Mouse (Mus musculus): ENCODE results near the gene Cd47. TPM values are rescaled to one million over a fixed set of nuclear protein-coding genes. Genes with fewer than 3 reads are reported as not detected.

Gene Cd47
- total RNA-seq, 2 experiments from 2014 or later: 79.4 to 84.7 TPM

- no peak for DNase-seq
These were observed 66.3 kb downstream of the Cd47 start for GRCm38 (mm10) chr16:49866617-49867016.

GRCm38 (mm10) chr16:49868278-49868677, 67.9 kb downstream of the Cd47 start:
- DNase-seq: no peak

DNA sequence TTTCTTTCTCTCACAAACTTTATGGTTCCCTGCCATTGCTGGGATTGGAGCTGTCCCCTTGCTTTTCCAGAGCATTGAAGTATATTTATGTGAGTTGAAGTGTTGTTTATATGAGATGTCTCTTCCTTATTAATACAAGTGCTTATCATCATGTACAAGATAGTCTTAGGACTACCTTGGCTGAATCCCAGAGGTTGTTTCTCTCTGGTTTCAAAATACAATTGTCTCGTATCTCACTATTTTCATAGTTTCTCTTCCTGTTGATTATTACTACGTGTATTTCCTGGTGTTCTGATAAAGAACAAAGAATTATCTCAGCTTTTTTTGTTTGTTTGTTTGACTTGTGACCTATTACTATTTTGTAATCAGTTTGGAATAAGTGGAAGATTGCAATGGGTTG, 73.6 kb downstream of the Cd47 start:
- DNase-seq: no peak

GRCm38 (mm10) chr16:49874546-49874945, 74.2 kb downstream of the Cd47 start:
- DNase-seq: no peak

- no peak for DNase-seq
These were observed 76.1 kb downstream of the Cd47 start for GRCm38 (mm10) chr16:49876291-49877030.

DNA sequence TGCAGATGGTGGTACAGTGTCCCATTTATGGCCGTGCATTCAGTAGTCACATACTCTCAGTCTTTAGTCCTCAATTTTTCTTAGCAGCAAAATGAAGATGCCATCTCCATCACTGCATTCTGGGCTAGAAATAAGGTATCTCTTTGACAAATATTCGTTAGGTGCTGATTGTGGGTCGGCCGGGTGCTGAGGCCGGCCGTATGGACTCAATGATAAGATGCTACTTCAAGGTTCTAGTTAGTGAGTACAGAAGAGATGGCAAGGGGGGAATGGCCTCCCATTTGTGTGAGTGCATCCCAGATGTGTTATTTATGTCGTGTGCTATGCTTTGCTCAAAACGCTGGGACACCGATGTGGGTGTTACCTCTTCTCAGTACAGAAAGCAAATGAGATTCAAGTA, 76.9 kb downstream of the Cd47 start:
- no peak for DNase-seq

DNA sequence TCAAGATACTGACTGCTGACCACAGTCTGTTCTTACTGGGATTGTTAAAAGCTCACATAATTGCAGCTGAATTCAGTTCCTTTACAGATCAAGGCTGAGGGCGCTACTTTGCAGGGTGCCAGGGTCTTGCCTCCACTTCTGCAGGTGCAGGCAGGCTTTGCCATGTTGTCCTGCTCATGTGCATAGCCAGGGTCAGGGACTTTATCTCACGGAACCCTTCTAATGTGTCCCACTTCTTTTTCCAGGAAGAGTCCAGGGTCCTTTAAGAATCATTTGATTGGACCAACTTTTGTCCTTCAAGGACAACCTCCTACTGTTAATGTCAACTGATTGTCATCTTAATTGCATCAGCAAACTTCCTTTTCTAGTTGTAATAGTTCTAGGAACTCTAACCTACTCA, 77.7 kb downstream of the Cd47 start:
- no peak for DNase-seq

DNA sequence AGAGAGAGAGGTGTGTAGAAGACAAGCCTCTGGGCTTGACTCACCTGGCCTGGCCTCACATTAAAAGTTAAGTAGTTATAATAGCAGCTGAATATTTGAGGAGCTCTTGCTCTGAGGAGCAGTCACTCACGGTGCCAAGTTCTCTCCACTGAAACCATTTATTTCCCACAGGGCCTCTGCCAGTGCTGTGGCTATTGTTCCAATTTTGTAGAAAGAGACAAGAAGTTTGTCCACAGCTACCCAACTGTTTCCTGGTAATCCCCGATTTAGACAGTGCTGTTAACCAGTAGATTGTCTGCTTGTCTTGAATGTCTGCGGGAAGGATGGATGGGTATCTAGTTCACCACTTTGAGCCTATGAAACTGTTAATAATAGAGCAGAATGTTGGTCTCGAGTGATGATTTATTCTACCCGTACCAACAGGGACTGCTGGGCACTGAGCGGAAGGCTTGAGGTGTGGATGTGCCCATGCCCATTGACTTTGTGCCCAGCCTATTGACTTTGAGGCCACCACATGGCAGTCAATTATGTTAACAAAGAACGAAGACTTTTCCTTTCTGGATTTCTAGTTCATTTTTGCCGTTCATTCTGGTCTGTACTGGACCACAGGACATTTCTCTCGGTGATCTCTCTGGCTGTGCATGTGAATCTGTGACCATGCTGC, 86.2 kb downstream of the Cd47 start:
- no peak for DNase-seq

- no peak for DNase-seq
These were observed 87.0 kb downstream of the Cd47 start for GRCm38 (mm10) chr16:49887290-49887689.

DNA sequence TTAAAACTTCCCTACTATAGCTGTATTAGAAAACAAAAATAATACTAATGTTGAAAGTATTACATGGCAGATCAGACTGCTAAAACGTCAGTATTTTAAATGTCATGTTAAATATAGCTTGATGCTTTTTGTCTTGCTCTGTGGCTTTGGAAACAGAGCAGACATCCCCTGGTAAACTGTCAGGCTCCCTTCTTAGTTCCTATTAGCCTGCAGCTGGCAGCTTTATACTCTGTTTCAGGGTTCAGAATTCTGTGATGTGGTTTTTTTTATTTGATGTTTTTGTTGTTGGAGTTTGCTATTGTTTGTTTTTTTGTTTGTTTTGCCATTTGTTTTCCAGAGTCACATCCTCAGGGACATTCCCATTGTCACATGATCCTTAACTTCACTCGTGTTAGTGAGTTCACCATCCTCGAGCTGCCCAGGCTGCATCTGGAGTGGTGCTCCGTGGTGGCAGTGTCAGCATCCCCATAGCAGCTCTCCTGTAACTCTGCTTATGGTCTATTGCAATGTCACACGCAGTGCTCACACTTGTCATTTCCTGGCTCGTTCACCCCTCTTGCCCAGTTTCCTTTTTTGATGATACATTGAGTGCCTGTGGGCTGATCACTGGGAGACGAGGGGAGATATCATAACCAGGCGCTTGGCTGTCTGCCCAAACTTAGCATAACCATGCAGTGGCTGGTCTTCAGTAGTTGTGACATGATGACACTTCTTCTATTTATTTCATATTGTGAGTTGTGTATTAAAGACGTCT, 87.7 kb downstream of the Cd47 start:
- peak; percentile 61 to 70 for DNase-seq

GRCm38 (mm10) chr16:49889031-49889655, 88.8 kb downstream of the Cd47 start:
- no peak for DNase-seq

GRCm38 (mm10) chr16:49892252-49892651, 91.9 kb downstream of the Cd47 start:
- no peak for DNase-seq

GRCm38 (mm10) chr16:49892945-49893344, 92.6 kb downstream of the Cd47 start:
- no peak for DNase-seq

GRCm38 (mm10) chr16:49894624-49895023, 94.3 kb downstream of the Cd47 start:
- DNase-seq: no peak

GRCm38 (mm10) chr16:49896132-49896531, 95.8 kb downstream of the Cd47 start:
- DNase-seq: no peak

DNA sequence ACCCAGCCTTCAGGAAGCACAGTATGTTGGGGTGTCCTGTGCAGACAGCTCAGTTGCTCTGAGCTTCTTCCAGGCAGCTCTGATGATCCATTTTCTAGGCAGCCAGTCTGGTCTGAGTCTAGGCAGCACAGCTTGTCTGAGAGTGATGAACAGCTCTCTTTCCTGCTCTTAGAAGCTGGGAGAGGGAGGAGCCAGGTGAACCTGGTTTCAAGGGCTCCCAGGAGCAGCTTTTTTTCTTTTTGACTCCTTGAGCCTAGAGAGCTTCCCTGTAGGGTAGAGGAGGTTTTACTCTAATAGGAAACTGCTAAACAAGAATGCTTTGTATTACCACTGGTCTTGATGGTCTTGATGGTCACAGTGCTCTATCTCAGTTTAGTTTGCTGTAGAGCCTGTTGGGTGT, 101.1 kb downstream of the Cd47 start:
- no peak for DNase-seq

DNA sequence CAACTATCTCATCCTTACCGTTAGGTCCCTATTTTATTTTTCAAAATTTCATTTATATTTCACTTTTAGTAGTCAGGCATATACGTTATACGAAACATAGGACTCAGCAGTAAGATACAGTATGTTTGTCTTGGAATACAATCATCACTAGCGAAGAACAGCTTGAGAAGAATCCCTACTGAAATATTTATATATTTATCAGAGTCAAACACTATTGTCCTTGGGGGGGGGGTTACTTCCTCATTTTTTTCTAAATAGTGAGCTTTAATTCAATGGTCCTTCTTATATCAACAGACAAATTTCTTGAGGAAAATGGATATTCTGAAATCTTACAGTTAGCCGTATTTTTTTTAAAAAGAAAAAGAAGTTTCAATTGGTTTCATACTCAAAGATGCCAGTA, 101.8 kb downstream of the Cd47 start:
- DNase-seq: no peak

- peak in 1 of 2 experiments; percentile 25 for DNase-seq
These were observed 104.1 kb downstream of the Cd47 start for GRCm38 (mm10) chr16:49904248-49904930.

GRCm38 (mm10) chr16:49905041-49905440, 104.7 kb downstream of the Cd47 start:
- DNase-seq: peak in 1 of 2 experiments; percentile 19

- DNase-seq: peak; percentile 36 to 45
These were observed 105.3 kb downstream of the Cd47 start for GRCm38 (mm10) chr16:49905601-49906001.

DNA sequence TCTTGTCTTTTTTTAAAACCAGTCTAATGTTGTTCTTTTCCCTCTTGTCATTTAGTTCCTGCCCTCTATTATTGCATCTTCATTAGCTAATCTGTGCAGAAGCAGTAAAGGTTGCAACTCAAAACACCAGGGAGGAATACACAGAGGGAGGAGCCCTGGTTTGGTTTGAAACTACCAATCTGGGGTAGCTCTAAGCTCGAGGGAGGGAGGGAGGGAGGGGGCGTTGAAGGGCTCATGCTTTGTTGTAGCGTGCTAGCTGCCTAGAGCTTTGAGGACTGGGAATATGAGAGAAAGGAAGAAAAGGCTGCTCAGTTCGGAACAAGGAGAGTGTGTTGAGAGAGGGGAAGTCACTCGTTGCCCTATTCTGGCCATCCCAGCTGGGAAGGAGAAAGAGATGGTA, 105.7 kb downstream of the Cd47 start:
- DNase-seq: no peak

- no peak for DNase-seq
These were observed 106.6 kb downstream of the Cd47 start for GRCm38 (mm10) chr16:49906940-49907339.
